Mouse (Mus musculus) mouse trophoblast stem cell (cell line): ENCODE results near the gene Ccdc117.

Source experiments
- in situ Hi-C, 2 experiments: fragments of 300-500 bp; cut with MseI, MboI; formaldehyde crosslinking; loops; 2 replicates in 1 of 2; 3 replicates in 1 of 2; pipeline ENCODE4 v1.15.1; 2025

Ccdc117 gene

GRCm38 (mm10) chr11:5510099-5510391, 31.9 kb downstream of the Ccdc117 start:
- in situ Hi-C loops = no loop called here

- in situ Hi-C loops = no loop called here
Measured at GRCm38 (mm10) chr11:5509215-5510098, 32.5 kb downstream of the Ccdc117 start.

- in situ Hi-C loops = no loop called here
Measured at GRCm38 (mm10) chr11:5505856-5506575, 36.0 kb downstream of the Ccdc117 start.

- in situ Hi-C loops = no loop called here
Measured at GRCm38 (mm10) chr11:5502351-5503051, 39.5 kb downstream of the Ccdc117 start.

- in situ Hi-C loops = no loop called here
Measured at GRCm38 (mm10) chr11:5500903-5501741, 40.9 kb downstream of the Ccdc117 start.

- in situ Hi-C loops = no loop called here
Measured at GRCm38 (mm10) chr11:5499961-5500644, 41.9 kb downstream of the Ccdc117 start.

GRCm38 (mm10) chr11:5498931-5499661, 42.9 kb downstream of the Ccdc117 start:
- in situ Hi-C loops = no loop called here

- in situ Hi-C loops = no loop called here
Measured at GRCm38 (mm10) chr11:5498422-5498821, 43.6 kb downstream of the Ccdc117 start.

- in situ Hi-C loops = no loop called here
Measured at GRCm38 (mm10) chr11:5496559-5497248, 45.3 kb downstream of the Ccdc117 start.

GRCm38 (mm10) chr11:5495906-5496305, 46.1 kb downstream of the Ccdc117 start:
- in situ Hi-C loops = no loop called here

- in situ Hi-C loops = no loop called here
Measured at GRCm38 (mm10) chr11:5495286-5495832, 46.6 kb downstream of the Ccdc117 start.

- in situ Hi-C loops = no loop called here
Measured at GRCm38 (mm10) chr11:5493869-5494268, 48.1 kb downstream of the Ccdc117 start.

- in situ Hi-C loops = no loop called here
Measured at GRCm38 (mm10) chr11:5491912-5492311, 50.1 kb downstream of the Ccdc117 start.

GRCm38 (mm10) chr11:5490989-5491656, 50.9 kb downstream of the Ccdc117 start:
- in situ Hi-C loops = no loop called here

- in situ Hi-C loops = loop anchor here (10.0 kb wide), 2 partner anchors 135 to 195 kb away; no protein-coding TSS in a partner anchor
Measured at GRCm38 (mm10) chr11:5489433-5489832, 52.6 kb downstream of the Ccdc117 start.

GRCm38 (mm10) chr11:5485193-5486011, 56.6 kb downstream of the Ccdc117 start:
- in situ Hi-C loops = loop anchor here (10.0 kb wide), 2 partner anchors 139 to 199 kb away; no protein-coding TSS in a partner anchor

- in situ Hi-C loops = loop anchor here (5.0 to 10.0 kb wide), 3 partner anchors 142 to 210 kb away; no protein-coding TSS in a partner anchor
Measured at GRCm38 (mm10) chr11:5482581-5482980, 59.4 kb downstream of the Ccdc117 start.
